Mouse (Mus musculus) small intestine, adult 2 months (tissue): ENCODE measurements around the gene Vsig10l.

ENCODE experiments used
- CTCF ChIP-seq: fragments of 200-500 bp; IDR thresholded peaks from 2 replicates; pipeline ENCODE4 v1.5.1; 2012; ENCODE audit warnings: low read depth, mild to moderate bottlenecking, control low read depth, inconsistent platforms, low read length, moderate library complexity, mixed read lengths; ENCODE audit not compliant: insufficient replicate concordance, insufficient read length; ENCODE audit errors: extremely low read depth
- POLR2A ChIP-seq: fragments of 200-500 bp; IDR thresholded peaks from 2 replicates; pipeline ENCODE4 v1.6.1; 2012; ENCODE audit warnings: low read depth, mild to moderate bottlenecking, control low read depth, inconsistent platforms, low read length, moderate library complexity

GRCm38 (mm10) chr7:43438611-43439010 lies 24.3 kb upstream of the Vsig10l start:
- no peak for TF ChIP-seq CTCF
- no peak for TF ChIP-seq POLR2A
